Mouse (Mus musculus): Measurements from ENCODE around the gene Vps35. TPM values are rescaled to one million over a fixed set of nuclear protein-coding genes. Genes with fewer than 3 reads are reported as not detected.

The Vps35 gene
- total RNA-seq (2023): 10 to 100 TPM; 91.7 to 93.7 TPM

DNA sequence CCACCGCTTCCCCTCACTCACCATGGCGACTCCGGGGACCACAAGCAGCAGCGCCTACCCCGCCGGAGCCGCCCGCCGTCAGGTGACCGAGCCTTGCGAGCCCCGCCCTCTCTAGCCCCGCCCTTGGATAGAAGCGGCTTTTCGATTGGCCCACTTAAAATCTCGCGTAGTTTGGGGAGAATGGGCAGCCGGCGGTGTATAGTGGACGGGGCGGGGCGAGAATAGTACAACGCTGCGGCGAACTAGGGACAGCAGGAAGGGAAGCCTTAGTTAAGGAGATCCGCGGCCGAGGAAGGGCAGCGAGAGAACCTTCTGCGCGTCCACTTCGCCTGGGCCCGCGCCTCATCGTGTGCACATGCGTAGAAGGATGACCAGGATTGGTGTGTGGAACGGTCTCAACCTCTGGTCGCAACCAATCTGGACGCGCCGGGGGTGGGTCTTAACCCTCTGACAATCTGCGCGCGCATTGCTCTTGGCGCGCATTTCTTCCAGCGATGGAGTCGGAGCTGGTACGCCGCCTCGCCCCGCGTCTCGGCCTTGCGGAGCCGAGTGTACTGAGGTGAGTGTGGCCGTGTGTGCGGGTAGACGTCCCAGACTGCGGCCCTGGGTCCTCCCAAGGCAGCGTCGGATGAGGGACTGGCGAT, at the start of gene Vps35, which contains the start of gene Orc6:
Vps35 (minus strand) TSS at position 369 of the 644 bp plus-strand sequence.
Orc6 (plus strand) TSS at position 199 of the 644 bp plus-strand sequence.

DNA sequence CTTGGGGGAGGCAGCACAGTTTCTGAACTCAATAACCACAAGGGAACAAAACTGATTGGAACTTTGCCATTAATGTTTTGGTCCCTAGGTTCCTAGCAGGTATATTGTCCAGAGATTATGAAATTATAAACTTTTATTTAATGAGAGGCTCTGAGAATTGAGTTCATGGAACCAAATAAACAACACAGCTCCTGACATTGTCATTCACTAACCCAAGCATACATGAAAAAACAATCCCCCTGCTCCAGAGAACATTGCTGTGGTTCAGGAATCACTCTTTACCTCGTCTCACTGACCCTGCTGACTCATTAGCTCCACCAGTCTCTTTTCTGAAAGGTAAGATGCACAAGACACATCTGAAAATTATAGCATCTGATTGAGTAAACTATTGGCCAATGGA, 73.9 kb downstream of the Vps35 start, which contains the start of gene Olfr371:
Olfr371 (plus strand) TSS at position 301 of the 400 bp plus-strand sequence.

Other genes with a start within 250 kb of the Vps35 start
- 1 to 10 TPM; 4.2 to 6.3 TPM for gene Fbxw9, start 239.7 kb downstream of the Vps35 start, total RNA-seq (2023)
- gene Gm5741, start 231.8 kb downstream of the Vps35 start, total RNA-seq (2023): not detected
- gene Dhps, start 228.0 kb downstream of the Vps35 start, total RNA-seq (2023): 10 to 100 TPM; 55.7 to 74.6 TPM
- gene Wdr83os, start 219.1 kb downstream of the Vps35 start, total RNA-seq (2023): 10 to 100 TPM; 53.5 to 54.8 TPM
- gene Wdr83, start 218.5 kb downstream of the Vps35 start, total RNA-seq (2023): 10 to 100 TPM in 1 of 2 experiments, 1 to 10 TPM in 1; 8.9 to 14.2 TPM
- gene Man2b1, start 216.5 kb downstream of the Vps35 start, total RNA-seq (2023): 100 to 1,000 TPM; 386 to 392 TPM
- gene Zfp791, start 176.7 kb downstream of the Vps35 start, total RNA-seq (2023): 1 to 10 TPM in 1 of 2 experiments, under 1 TPM in 1; 0.39 to 1.0 TPM
- not detected for gene Cks1brt, start 147.9 kb downstream of the Vps35 start, total RNA-seq (2023)
- not detected for gene Olfr371, start 73.8 kb downstream of the Vps35 start, total RNA-seq (2023)
- gene Orc6, start 170 bp downstream of the Vps35 start, total RNA-seq (2023): 10 to 100 TPM; 15.1 to 16.6 TPM
- under 1 TPM in 1 of 2 experiments, not detected in 1; 0.16 TPM for gene Mylk3, start 86.5 kb upstream of the Vps35 start, total RNA-seq (2023)
- 10 to 100 TPM in 1 of 2 experiments, 1 to 10 TPM in 1; 8.0 to 23.9 TPM for gene 4921524J17Rik, start 133.0 kb upstream of the Vps35 start, total RNA-seq (2023)
- gene Gpt2, start 192.8 kb upstream of the Vps35 start, total RNA-seq (2023): 1 to 10 TPM; 2.0 to 2.7 TPM